Mouse (Mus musculus) kidney, adult 18-20 months (tissue): ENCODE results near the gene Gys2.
"Not testable (repeated sequence)": the region's sequence is repeated elsewhere in the genome, so short reads cannot be mapped to it uniquely, and the experiment has no call there.

Experiments used
- DNase-seq: peaks from one replicate; pipeline ENCODE4 v3.0.0; 2021

Gene Gys2

DNA sequence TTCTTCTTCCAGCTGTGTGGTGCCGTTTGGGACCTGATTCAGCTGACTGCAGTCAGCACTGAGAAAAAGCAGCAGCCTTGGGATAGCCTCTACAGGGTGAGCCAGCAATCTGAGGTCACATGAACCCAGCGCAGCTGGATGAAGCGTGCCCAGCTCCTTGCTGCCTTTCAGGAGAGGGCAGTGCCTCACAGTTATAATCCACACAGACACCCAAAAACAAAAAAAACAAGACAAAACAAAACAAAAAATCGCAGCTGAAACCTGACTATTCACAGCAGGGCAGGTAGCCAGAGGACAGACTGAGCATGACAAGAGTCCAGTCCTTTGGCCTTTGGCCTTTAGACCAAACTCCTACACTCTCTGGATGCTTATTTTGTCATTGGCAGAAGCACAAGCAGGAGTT is at the start of gene Gys2:
Gene Gys2 (minus strand): TSS at position 309 of the 403 bp plus-strand sequence.
- DNase-seq: peak; percentile 40

DNA sequence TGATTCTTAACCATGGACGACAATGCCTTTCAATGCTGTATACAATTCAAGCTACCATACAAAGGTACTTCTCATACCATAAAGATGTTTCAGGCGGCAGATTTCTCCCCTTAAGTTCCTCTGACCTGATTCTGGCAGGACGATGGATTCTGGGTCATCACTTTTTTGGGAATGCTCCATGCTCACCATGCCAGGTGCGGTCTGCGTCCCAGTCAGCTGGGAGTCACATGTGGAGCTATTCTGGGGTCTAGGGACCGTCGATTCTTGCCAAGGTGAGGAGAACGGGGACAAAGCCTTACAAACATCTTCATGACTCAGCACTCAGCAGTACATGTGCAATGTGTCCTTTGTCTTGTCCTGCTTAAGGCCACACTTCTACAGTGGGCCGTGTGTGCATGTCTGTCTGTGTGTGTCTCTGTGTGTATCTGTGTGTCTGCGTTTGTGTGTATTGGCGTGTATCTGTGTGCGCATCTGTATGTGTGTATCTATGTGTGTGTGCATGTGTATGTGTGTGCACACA is 48.7 kb upstream of the Gys2 start:
- DNase-seq: no peak

DNA sequence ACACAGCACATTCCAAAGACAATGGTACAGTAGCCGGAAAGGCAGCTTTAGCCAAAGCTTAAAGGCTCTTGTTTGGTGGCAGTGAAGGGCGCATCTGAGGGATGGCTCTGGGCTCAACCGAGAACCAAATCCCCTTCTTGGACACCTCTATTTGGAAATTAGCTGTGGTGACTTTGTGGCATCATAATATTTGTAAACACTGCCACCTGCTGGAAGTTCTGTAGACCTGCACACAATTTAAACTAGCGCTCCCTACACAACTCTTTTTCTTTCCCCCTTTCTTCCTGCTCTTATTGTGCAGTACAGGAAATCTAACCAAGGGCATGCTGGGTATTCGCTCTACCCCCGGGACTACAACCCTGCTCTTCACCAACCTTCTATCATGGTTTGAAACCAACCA is 46.2 kb upstream of the Gys2 start:
- DNase-seq: peak; percentile 32

DNA sequence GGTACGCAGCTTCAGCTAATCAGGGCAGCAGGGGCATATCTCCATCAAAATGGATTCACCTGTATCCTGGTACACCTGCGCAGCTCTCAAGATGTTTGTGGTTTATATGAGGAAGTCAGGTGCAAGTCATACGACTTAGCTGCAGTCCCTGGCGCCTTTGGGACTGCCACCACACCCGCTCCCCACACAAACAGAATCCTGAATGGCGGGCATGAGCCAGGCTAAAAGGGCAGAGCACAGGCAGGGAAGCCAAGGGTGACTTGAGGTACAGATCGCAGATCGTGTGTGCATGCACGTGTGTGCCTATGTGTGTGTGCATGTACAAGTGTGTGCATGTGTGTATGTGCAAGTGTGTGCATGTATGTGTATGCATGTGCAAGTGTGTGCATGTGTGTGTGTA is 42.5 kb upstream of the Gys2 start:
- not testable (repeated sequence) for DNase-seq

DNA sequence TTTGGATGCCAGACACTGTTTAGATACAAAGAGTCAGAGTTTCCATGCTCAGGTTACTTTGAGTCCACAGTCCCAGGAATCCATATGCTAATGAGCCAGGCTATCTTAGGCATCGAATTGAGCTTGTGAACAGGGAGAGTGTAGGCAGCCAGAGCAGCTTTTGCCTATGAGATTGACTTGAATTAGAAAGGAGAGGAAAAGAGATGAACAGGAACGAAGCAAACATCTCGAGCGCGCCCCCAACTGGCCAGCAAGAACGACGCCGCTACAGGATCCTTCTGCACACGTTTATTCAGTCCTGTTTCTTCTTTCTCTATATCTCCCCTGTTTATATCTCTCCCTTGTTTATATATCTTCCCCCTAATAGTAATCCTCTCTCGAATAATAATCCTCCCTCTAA is 42.0 kb upstream of the Gys2 start:
- peak; percentile 70 for DNase-seq

DNA sequence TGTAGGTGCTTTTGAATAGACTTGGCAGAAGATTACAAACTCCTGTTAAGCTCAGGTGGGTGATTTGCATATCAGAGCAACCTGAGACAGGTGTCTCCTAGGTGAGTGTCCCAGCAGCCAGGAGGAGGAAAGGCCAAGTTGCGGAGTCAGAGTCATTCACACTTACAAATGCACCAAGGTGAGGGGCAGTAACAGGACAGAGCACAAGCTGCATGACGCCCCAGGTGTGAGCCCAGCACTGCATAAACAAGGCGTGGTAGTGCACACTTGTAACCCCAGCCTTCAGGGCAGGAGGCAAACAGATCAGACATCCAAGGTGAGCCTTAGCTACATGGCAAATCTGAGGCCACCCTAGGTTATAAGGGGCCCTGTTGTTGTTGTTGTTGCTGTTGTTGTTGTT is 40.0 kb upstream of the Gys2 start:
- no peak for DNase-seq

DNA sequence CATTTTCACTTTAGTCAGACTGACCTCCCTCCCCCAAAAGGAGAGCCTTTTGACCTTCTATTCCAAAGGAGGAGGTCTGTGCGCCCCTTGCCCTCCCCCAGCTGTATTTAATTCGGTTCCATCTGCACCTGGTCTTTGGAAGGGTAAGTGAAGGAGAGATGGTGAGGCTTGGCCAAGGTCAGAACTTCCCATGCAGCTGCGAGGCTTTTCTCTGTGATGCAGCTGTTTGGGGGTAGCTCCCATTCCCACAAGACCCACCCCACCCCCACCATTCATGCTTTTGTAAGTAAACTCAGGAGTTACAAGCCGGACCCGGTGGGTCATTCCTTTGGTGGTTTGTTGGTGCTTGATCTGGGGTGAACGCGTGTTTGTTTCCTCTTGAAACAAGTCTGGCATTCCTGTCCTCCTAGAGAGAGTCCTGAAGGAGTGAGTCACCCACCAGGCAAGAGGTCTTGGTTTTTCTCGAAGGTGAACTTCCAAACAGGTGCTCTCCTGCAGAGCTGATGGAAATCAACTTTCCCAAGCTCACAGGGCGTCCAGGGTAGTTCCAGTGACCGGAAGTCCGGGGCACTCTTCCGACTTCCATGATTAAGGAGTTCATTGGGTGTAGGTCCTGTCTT is 38.7 kb upstream of the Gys2 start:
- no peak for DNase-seq

DNA sequence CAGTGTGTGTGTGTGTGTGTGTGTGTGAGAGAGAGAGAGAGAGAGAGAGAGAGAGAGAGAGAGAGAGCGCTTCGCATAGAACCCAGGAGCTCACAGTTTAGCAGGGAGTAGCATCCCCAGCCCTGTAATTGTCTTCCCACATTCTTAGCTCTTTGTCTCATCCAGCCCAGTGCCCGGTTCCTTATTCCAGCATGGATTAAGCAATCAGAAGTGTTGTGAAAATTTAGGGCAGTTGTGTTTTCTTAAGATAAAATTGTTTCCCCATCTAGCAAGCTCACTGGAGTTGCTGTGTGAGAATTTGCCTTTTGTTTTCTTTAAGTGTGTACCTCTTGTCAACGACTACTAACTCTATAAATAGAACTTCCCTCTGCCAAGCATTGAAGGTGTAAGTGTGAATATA is 35.8 kb upstream of the Gys2 start:
- no peak for DNase-seq

DNA sequence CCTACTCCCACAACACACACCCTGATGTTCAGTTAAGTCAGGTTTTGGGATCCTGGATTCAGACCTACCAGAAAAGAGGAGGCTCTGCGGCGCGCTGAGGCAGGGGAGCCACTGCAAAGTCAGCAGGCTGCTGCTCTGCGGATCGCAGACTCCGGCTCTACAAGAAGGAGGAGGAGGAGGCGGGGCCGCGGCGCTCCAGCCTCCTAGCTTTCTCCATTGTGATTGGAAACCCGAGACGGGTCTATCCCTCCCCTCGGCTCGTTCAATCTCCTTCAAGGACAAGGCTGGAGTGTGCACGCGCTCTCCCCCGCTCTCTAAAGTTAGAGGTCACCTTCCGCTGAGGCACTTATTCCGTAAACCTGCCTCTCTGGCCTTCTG is 34.9 kb upstream of the Gys2 start, which contains the start of gene Ldhb:
Gene Ldhb (minus strand): TSS at position 173 of the 378 bp plus-strand sequence.
- DNase-seq: peak; percentile 92

DNA sequence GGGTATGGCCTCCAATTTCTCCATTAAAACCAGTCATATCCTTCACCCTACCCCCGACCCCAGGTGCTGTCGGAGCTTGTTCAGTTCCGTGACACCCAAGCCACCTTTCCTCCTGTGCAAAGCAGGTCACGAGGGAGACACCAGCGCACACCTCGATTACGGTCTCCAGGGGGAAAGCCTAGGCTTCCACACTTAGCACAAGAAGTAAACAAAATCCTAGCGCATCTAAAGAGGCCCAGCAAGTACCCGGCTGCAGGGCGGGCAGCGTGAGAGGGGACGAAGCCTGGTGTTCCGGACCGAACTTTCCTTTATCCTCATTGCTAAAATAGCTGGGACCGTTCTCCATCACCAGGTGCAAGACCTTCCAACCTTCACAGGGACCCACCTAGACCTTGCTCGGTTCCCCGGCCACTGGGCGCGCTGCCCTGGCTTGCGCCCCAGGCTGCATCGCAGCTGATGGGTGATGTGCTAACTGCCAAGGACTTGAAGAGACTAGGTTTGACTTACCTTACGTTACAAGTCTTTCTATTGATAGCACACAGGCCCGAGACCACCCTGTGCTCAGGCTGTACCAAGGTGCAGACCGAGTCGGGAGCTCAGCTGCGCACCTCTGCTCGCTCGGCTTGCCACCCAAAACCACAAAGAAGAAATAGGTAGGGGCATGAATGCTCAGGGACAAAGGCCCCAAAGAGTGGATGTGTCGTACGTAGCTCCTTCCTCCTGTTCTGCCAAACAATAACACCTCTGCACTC is 34.3 kb upstream of the Gys2 start:
- DNase-seq: no peak

DNA sequence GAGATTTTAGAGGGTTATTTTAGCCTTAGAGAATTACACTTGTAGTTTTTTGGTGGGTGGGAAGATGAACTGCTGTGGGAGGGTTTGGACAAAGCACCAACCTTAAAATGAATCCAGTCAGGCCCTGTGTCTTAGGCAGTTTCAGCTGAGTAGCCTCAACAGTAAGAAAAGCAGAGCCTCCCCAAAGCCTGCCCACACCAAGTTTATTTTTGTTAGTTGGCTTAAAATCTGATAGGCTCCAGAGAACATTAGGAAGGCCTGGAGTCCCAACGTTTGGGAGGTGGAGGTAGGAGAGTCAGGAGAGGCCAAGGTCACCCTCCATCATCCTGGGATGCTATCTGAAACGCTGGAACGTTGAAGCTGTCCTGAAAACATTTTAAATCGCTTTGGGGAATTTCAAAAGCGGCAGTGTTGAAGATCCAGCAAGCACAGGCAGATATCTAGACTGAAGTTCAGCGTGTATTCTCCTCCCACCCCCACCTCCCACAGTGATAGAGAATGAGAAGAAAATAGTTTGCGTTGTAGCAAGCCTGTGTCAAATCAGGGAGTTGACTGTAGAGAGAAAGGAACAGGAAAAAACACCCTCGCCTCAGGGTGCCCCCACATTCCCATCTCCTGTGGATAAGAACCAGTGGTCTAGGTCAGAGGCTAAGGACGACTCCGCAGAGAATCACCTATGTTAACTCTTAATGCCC is 33.6 kb upstream of the Gys2 start:
- peak; percentile 25 for DNase-seq

DNA sequence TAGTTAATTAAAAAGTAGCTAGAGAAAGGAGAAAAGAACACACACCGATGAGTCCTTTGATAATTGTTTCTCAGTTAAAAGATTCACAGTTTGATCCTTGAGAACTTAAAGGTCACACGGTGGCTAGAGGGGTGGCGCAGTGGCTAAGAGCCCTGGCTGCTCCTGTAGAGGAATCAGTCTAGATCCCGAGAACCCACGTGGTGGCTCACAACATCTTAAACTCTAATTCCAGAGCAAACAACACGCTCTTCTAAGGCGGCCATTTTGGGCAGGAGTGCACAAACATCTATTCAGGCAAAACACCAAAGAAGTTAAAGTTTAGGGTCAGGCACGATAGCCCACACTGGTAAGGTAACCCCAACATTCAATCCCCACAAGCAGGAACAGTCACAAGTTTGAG is 30.7 kb upstream of the Gys2 start:
- peak; percentile 44 for DNase-seq

DNA sequence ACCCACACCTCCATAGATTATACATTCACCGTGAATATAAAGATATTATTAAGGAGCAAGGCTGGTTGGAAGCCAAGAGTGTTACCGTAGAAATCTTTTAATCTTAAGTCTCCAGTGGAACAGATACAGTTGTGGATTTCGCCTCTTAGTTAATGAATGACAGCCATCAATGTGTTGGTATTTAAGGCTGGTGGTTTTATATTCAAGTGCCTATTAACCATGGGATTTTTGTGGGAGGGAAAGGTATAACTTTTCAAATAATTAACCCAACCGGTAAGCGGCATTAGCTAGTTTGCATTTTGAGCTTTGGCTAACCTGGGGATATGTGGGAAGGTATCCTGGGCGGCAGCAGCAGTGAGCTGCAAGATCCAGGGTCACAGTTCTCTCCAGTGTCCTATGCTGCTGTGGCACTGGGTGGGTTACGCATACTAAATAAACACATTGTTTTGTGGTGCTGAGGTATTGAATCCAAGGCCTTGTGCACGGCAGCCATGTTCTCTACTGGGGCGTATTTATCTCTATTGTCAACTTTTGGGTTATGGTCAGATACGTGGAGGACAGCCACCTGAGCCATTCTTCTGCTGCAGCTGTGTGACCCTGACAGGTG is 29.7 kb upstream of the Gys2 start:
- peak; percentile 59 for DNase-seq

DNA sequence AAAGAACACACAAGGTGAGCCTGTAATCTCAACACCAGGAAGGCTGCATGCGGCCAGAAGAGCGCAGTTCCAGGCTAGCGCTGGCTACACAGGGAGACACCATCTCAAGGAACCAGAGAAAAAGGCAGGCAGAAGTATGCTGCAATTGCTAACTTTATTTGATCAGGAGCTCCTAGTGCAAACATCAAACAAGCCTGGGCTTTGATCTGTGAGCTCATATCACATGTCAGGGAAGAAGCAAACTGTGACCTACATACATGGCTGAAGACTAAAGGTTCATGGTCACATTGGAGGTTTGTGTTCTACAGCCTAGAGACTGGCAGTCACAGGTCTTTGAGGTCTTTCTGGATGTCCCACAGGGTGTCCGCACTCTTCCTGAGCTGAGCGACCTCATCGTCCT is 17.2 kb upstream of the Gys2 start:
- DNase-seq: not testable (repeated sequence)

DNA sequence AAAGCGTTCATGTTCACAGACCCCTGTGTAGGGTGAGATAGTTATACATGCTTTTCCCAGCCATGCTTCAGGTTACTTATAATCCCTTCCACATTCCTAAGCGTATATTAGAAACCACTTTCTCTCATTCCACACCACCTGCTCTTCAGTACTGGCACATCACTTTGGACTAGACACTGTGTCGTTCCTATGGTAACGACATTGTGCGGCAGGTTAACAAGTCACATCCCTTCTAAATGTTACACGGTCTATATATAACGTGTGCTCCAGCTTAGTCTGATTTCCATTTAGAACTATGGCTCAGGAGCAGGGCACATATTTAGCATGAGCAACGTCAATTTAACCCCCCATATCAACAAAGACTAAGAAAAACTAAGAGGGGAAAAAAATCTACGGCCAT is 14.7 kb upstream of the Gys2 start:
- DNase-seq: no peak

DNA sequence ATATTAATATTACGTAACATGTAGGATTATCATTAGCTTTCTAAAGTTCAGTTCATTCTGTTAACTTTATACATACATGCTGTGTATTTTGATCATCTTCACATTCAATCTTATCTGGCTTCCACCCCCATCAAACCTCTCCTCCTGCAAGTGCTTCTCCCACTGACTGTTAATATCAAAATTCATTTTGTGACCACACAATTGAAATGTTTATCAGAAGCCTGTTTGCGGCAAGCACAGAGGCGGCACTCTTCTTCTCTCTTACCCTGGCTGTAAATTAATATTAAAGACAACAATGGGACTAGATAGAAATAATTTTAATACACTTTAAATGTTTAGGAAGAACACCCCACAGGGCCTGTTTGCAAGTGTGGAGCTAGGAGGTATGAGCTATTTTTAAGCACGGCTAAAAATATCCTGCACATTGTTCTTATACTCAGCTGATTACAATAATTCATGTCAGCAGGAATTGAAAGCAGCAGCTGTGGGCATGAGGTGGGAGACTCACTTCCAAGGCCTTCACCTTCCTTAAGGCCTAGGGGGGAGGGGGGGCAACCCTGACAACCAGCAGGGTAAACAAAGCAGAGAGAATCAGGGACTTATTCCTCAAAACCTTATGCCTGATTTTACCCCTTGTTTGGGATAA is 12.7 kb upstream of the Gys2 start:
- DNase-seq: no peak

DNA sequence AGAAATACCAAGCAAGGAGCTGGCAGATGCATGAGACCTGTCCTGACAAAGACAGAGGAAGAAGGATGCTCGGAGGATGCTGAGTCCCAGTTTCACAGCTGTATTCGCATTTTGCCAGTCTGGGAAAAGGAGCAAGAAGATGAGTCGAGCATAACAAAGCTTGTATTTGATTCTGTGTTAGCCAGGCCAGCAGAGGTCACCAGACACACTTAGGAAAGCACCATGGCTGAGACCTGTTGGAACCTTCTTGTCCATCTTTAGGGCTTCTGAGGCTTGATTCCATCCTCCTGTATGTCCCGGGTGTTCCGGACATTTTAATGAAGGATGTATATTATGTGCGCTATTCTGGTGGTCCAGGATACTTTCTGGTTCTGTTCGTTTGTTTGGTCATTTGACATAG is 4.3 kb upstream of the Gys2 start:
- peak; percentile 33 for DNase-seq

DNA sequence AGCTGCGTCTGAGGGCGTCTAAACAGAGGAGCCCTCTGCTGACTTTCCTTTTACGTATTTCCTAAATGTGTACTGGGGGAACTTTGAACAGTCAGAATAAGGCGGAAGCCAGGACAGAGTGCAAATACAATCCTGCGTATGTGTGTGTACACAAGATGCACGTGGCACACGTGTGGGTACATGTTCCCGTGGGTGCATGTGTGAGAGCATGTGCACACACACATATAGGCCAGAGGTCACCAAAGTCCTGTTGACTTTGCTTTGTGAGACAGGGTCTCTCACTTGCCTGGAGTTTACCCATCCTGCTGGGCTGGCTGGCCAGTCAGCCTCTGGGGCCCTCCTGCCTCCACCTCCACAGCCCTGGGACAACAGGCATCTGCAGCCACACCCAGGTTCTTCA is 1.8 kb downstream of the Gys2 start:
- DNase-seq: no peak

DNA sequence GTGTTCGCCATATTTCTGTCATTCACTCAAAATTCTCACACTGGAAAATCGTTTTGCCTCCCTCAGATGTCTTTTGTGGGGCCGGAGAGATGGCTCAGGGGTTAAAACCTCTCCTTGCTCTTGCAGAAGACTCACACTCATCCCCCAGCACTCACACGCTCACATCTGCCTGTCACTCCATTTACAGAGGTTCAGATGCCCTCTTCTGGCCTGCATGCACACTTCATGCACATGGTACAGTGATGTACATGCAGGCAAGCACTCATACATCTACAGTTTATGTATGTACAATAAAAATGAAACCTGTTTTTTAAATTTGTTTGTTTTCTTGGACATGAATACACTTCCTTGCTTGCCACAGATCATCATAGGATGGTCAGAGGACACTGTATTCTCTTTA is 3.3 kb downstream of the Gys2 start:
- no peak for DNase-seq

DNA sequence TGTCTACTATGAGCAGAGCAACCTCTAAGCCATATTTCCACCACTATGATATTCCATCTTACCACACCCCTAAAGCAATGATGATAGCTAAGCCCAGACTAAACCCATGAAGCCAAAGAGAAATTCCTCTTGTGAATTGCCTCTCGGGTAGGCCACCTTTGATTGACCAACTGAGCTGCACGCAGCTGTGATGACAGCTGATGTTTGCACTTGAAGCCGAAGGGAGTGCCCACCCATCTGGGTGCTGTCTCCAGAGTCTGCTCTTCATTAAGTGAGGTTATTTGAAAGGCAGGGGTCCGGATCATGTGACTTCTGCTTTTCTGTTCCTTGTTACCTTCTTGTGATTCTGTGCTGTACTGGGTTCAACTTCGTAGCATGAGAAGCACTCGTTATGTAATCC is 10.7 kb downstream of the Gys2 start:
- DNase-seq: no peak

DNA sequence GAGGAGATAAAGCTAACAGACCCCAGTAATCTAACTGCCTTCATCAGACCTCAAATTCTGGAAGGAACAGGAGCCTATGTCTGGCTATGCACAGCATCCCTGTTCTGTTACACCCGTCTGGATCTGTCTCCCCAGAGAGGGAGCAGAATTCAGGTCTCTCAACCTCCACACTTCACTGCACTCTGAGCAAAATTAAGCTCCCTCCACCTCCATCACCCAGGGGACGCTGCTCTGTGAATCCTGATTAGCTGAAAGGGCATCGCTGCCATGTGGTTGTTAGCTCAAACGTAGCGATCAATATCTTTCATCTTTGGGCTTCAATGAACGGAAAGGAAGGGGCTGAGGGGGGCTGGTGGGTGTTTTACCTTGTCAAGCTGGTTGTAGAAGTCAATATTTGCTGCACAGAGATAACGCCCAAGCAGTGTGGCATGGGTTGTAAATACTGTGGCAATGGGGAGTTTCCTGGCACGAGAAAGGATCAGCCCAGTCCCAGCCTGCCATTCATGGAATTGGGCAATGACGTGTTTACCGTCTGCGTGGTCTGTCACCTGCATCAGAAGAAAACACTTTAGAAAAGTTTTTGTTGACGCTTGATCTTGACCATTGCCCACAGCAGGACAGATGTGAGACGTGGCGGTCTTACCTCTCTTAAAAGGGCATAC is 13.8 kb downstream of the Gys2 start:
- no peak for DNase-seq

DNA sequence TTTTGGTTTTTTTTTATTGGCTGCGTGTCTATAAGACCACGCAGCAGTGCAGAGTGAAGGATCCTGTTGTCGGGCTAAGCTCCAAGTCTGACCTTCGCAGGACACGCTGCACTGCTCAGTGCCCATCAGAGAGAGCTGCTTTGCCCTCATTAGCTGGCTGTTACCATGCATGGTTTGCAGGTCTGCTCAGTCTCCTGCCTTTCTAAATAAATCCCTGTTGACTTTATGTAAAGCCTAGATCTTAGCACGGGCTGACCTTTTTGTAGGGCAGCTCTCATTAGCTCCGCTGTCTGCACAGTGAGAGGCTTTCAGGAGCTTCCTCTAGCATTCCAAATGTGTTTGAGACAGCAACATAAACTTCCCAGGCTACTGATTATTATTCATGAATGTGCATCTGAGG is 14.9 kb downstream of the Gys2 start:
- no peak for DNase-seq
